ENCODE assay signal across 7 mouse cellular contexts in the genomic region with DNA sequence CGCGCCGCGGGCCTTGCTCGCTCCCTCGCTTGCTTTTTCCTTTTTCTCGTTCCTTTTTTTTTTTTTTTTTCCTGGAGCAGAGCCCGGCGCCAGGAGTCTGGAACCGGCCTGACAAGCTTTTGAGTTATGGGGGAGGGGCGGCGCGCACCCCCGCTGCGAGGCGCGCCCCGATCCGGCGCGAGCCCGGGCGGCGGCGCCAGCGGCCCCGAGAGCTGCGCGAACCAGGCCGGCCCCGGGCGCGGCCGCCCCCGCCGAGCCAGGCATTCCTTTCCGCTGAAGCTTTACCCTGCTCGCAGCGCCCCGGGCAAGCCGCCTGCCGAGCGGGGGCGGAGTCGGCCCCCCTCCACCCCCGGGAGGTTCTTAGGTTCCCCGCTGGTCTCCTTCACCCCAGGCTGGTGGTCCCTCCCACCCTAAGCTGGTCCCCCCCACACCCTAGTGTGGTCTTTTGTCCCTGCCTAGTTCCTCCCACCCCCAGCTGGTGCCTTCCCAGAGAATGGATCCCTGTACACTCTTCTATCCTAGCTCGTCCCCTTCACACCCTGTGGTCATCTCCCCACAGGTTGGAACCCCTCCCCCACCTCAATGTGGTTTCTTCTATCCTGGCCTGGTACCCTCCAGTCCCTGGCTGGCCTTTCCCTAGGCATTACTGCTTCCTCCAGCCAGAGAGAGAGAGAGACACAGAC.
DNase-seq lines count a peak whose midpoint lies in the region; ATAC-seq and TF ChIP-seq lines count a peak whose summit lies in the region.

No protein-coding gene starts in this region.

- peak overlapping the region; percentile 82 for H3K9ac ChIP-seq in hindbrain, embryonic 13.5 days
- H3K9ac ChIP-seq in midbrain, embryonic 11.5 days (ENCODE audit: low read length), result peak overlapping the region; percentile 87
- H3K9ac ChIP-seq in stomach, embryonic 15.5 days, result peak overlapping the region; percentile 47

- peak overlapping the region; percentile 99 for H3K27ac ChIP-seq in cerebellum, adult 2 months (ENCODE audit: insufficient read depth, low read length)
- peak overlapping the region; percentile 98 for H3K27ac ChIP-seq in hindbrain, embryonic 13.5 days
- peak overlapping the region; percentile 98 for H3K27ac ChIP-seq in midbrain, embryonic 11.5 days (ENCODE audit: low read depth, low read length)
- peak overlapping the region; percentile 100 for H3K27ac ChIP-seq in stomach, embryonic 15.5 days

- peak; percentile 67 for ATAC-seq in Patski
- ATAC-seq in hindbrain, embryonic 13.5 days (ENCODE audit: low FRiP score), result peak; percentile 23
- peak; percentile 58 for ATAC-seq in midbrain, embryonic 11.5 days (ENCODE audit: low FRiP score)
- peak; percentile 73 for ATAC-seq in stomach, embryonic 15.5 days (ENCODE audit: insufficient read depth, low FRiP score, low read depth)

- WGBS in cerebellum, adult 2 months, result under 1% methylated on average over 45 of the region's 48 CpGs
- WGBS in hindbrain, embryonic 13.5 days, result under 1% methylated on average over 43 of the region's 48 CpGs
- WGBS in midbrain, embryonic 11.5 days, result 0% methylated on average over 36 of the region's 48 CpGs
- WGBS in stomach, embryonic 15.5 days, result 1% methylated on average over 43 of the region's 48 CpGs

- peak overlapping the region; percentile 59 for H3K4me2 ChIP-seq in hindbrain, embryonic 13.5 days
- peak overlapping the region; percentile 51 for H3K4me2 ChIP-seq in midbrain, embryonic 11.5 days
- H3K4me2 ChIP-seq in stomach, embryonic 15.5 days, result peak overlapping the region; percentile 84

- peak overlapping the region; percentile 55 for H3K4me3 ChIP-seq in cerebellum, adult 2 months (replicated peaks; ENCODE audit: insufficient read depth, low read depth, low read length)
- H3K4me3 ChIP-seq in hindbrain, embryonic 13.5 days, result peak overlapping the region; percentile 34
- H3K4me3 ChIP-seq in midbrain, embryonic 11.5 days (ENCODE audit: low read depth, low read length), result peak overlapping the region; percentile 27
- peak overlapping the region; percentile 38 for H3K4me3 ChIP-seq in stomach, embryonic 15.5 days (replicated peaks)

- CTCF ChIA-PET in Patski (lab: Charles Lee), result interaction anchor here (0.9 to 2.9 kb wide), 7 partner anchors 9 to 238 kb away, joined by 3 to 15 read pairs (median 4); no protein-coding TSS in a partner anchor

- DNase-seq in Patski (ENCODE audit: low read depth, low spot score), result no peak
- DNase-seq in cerebellum, adult 2 months, result peak; percentile 65 to 72
- DNase-seq in frontal cortex, postnatal 36 days (ENCODE audit: low spot score in 2 of 2), result peak; percentile 73 to 81
- DNase-seq in left cerebral cortex, postnatal 36 days (ENCODE audit: low spot score in 2 of 2), result peak; percentile 75 to 86
- DNase-seq in midbrain, embryonic 11.5 days (ENCODE audit: low spot score, missing footprints), result peak; percentile 96

- H3K36me3 ChIP-seq in hindbrain, embryonic 13.5 days, result no peaks in the 10 kb centered on the region
- H3K36me3 ChIP-seq in midbrain, embryonic 11.5 days (ENCODE audit: control insufficient read depth, insufficient read depth, low read length), result no peaks in the 10 kb centered on the region
- no peaks in the 10 kb centered on the region for H3K36me3 ChIP-seq in stomach, embryonic 15.5 days

- no peak; the same call in 1 of the 2 replicates for TF ChIP-seq POLR2A in cerebellum, adult 2 months (IDR thresholded peaks at IDR 0.05; ENCODE audit: borderline replicate concordance, insufficient read depth, low read length)

- POLR2A ChIA-PET in Patski (lab: Charles Lee), result interaction anchor here (0.6 to 5.0 kb wide), 24 partner anchors 8 to 266 kb away, joined by 3 to 51 read pairs (median 6); a partner anchor contains a TSS

- in situ Hi-C loops in Patski (cut with MboI; ENCODE audit: low pct_unique_long_range_greater_than_20kb), result no loop called here

- no peak for TF ChIP-seq CTCF in Patski (IDR thresholded peaks at IDR 0.05)
- no peak for TF ChIP-seq CTCF in cerebellum, adult 2 months (IDR thresholded peaks at IDR 0.05; ENCODE audit: borderline replicate concordance, insufficient read depth, low read depth, low read length)

- peaks cover 32% of the 10 kb centered on the region for H3K4me1 ChIP-seq in cerebellum, adult 2 months (ENCODE audit: control insufficient read depth, insufficient read depth, low read length)
- H3K4me1 ChIP-seq in hindbrain, embryonic 13.5 days (replicated peaks), result peaks cover 68% of the 10 kb centered on the region
- peaks cover 53% of the 10 kb centered on the region for H3K4me1 ChIP-seq in midbrain, embryonic 11.5 days (ENCODE audit: control insufficient read depth, insufficient read depth, low read length)
- H3K4me1 ChIP-seq in stomach, embryonic 15.5 days, result peaks cover 54% of the 10 kb centered on the region

- intact Hi-C loops in left cerebral cortex, postnatal 36 days (cut with DNase I), result loop anchor here (1.0 to 5.0 kb wide), 2 partner anchors 10 to 64 kb away; no protein-coding TSS in a partner anchor

- H3K9me3 ChIP-seq in hindbrain, embryonic 13.5 days, result peaks cover 4% of the 10 kb centered on the region; the same call in 1 of the 2 replicates
- H3K9me3 ChIP-seq in midbrain, embryonic 11.5 days (ENCODE audit: control insufficient read depth, low read length), result peaks cover 5% of the 10 kb centered on the region; the same call in 1 of the 2 replicates
- no peaks in the 10 kb centered on the region for H3K9me3 ChIP-seq in stomach, embryonic 15.5 days

- H3K27me3 ChIP-seq in Patski, result no peaks in the 10 kb centered on the region
- no peaks in the 10 kb centered on the region for H3K27me3 ChIP-seq in cerebellum, adult 2 months (ENCODE audit: control insufficient read depth, insufficient read depth, low read length)
- no peaks in the 10 kb centered on the region for H3K27me3 ChIP-seq in hindbrain, embryonic 13.5 days
- no peaks in the 10 kb centered on the region for H3K27me3 ChIP-seq in midbrain, embryonic 11.5 days (ENCODE audit: control insufficient read depth, insufficient read depth, low read length)
- no peaks in the 10 kb centered on the region for H3K27me3 ChIP-seq in stomach, embryonic 15.5 days (replicated peaks)

Comparison
In these comparisons a context has a peak if more than half of its experiments do, and no peak if none do; other contexts are left out.
1. ATAC-seq: peak in every context shown above with its lines; median percentile 73 in stomach, embryonic 15.5 days; 67 in Patski; 58 in midbrain, embryonic 11.5 days; 23 in hindbrain, embryonic 13.5 days.